Mouse (Mus musculus): Measurements from ENCODE around the gene Egfl8.
A peak's percentile ranks its signal among the peaks of the same experiment; 100 is the strongest.

Gene Egfl8

GRCm38 (mm10) chr17:34578070-34578469, 37.7 kb downstream of the Egfl8 start:
- DNase-seq (ENCODE audit: low spot score in 2 of 2) = no peak

GRCm38 (mm10) chr17:34576577-34576976, 39.2 kb downstream of the Egfl8 start:
- no peak for DNase-seq (ENCODE audit: low spot score in 2 of 2)

- DNase-seq (ENCODE audit: low spot score in 2 of 2) = no peak
Measured at GRCm38 (mm10) chr17:34572361-34572760, 43.4 kb downstream of the Egfl8 start.

- DNase-seq (ENCODE audit: low spot score in 2 of 2) = no peak
Measured at GRCm38 (mm10) chr17:34571875-34572274, 43.9 kb downstream of the Egfl8 start.

GRCm38 (mm10) chr17:34569919-34570318, 45.9 kb downstream of the Egfl8 start:
- no peak for DNase-seq (ENCODE audit: low spot score in 2 of 2)

GRCm38 (mm10) chr17:34568421-34568820, 47.4 kb downstream of the Egfl8 start:
- DNase-seq (ENCODE audit: low spot score in 2 of 2) = peak in 1 of 2 experiments; percentile 19

GRCm38 (mm10) chr17:34567311-34567710, 48.5 kb downstream of the Egfl8 start:
- peak in 1 of 2 experiments; percentile 18 for DNase-seq (ENCODE audit: low spot score in 2 of 2)

GRCm38 (mm10) chr17:34564796-34565195, 51.0 kb downstream of the Egfl8 start:
- DNase-seq (ENCODE audit: low spot score in 2 of 2) = peak in 1 of 2 experiments; percentile 19

- DNase-seq (ENCODE audit: low spot score in 2 of 2) = peak in 1 of 2 experiments; percentile 22
Measured at GRCm38 (mm10) chr17:34564003-34564421, 51.8 kb downstream of the Egfl8 start, which contains the start of gene Notch4. TSS of gene Notch4 (plus strand) at chr17:34564268.

- peak in 1 of 2 experiments; percentile 15 for DNase-seq (ENCODE audit: low spot score in 2 of 2)
Measured at GRCm38 (mm10) chr17:34563354-34563753, 52.4 kb downstream of the Egfl8 start.

All from right cerebral cortex, postnatal 10 days (tissue).